Mouse (Mus musculus) urinary bladder, postnatal 10 days (tissue): ENCODE measurements around the gene Plcb3.

Experiments
- DNase-seq: peaks from one replicate; pipeline ENCODE4 v3.0.0; 2022; ENCODE audit warnings: low spot score

The Plcb3 gene

GRCm38 (mm10) chr19:6990712-6991111 is 14.4 kb upstream of the Plcb3 start:
- no peak for DNase-seq

GRCm38 (mm10) chr19:6989251-6989650 is 13.0 kb upstream of the Plcb3 start:
- no peak for DNase-seq

GRCm38 (mm10) chr19:6987904-6988285 is 11.6 kb upstream of the Plcb3 start:
- DNase-seq, result no peak

GRCm38 (mm10) chr19:6987061-6987903 is 11.0 kb upstream of the Plcb3 start, which contains the start of gene Vegfb:
Gene Vegfb, minus strand, starts transcription at chr19:6987651.
- no peak for DNase-seq

- DNase-seq, result no peak
Measured at GRCm38 (mm10) chr19:6985951-6986708, 9.9 kb upstream of the Plcb3 start.

GRCm38 (mm10) chr19:6985300-6985699 is 9.0 kb upstream of the Plcb3 start:
- no peak for DNase-seq

- no peak for DNase-seq
Measured at GRCm38 (mm10) chr19:6983621-6984020, 7.4 kb upstream of the Plcb3 start.

GRCm38 (mm10) chr19:6981465-6981864 is 5.2 kb upstream of the Plcb3 start:
- DNase-seq, result no peak

- peak; percentile 94 for DNase-seq
Measured at GRCm38 (mm10) chr19:6980381-6981093, 4.3 kb upstream of the Plcb3 start, which contains the start of gene Fkbp2. Gene Fkbp2, minus strand, starts transcription at chr19:6980501.

- DNase-seq, result peak; percentile 99
Measured at GRCm38 (mm10) chr19:6979486-6980380, 3.5 kb upstream of the Plcb3 start.

GRCm38 (mm10) chr19:6979001-6979479 is 2.8 kb upstream of the Plcb3 start:
- DNase-seq, result no peak

- no peak for DNase-seq
Measured at GRCm38 (mm10) chr19:6978639-6978974, 2.3 kb upstream of the Plcb3 start.

- no peak for DNase-seq
Measured at GRCm38 (mm10) chr19:6977759-6978638, 1.7 kb upstream of the Plcb3 start.

GRCm38 (mm10) chr19:6974211-6975205 is 1.8 kb downstream of the Plcb3 start, which contains the start of gene Ppp1r14b:
Gene Ppp1r14b, plus strand, starts transcription at chr19:6974968.
- DNase-seq, result no peak

GRCm38 (mm10) chr19:6973581-6974190 is 2.6 kb downstream of the Plcb3 start:
- DNase-seq, result no peak

GRCm38 (mm10) chr19:6972247-6972917 is 3.9 kb downstream of the Plcb3 start:
- DNase-seq, result no peak

- DNase-seq, result no peak
Measured at GRCm38 (mm10) chr19:6971644-6972043, 4.6 kb downstream of the Plcb3 start.
